Mouse (Mus musculus) adipose tissue, adult 10 weeks (tissue): ENCODE results near the gene Krt5. TPM values are rescaled to one million over a fixed set of nuclear protein-coding genes. Genes with fewer than 3 reads are reported as not detected.

ENCODE experiments used
- polyA plus RNA-seq: library from polyadenylated mRNA; stranded (reverse); fragments of 350-450 nt; fragmentation: Illumina TruSeq; extraction: RNeasy Lipid Tissue Mini Kit (QIAGEN cat#74804); gene quantifications from one replicate; pipeline ENCODE4 v1.2.3, GENCODE M21; 2014; ENCODE audit warnings: low read depth, low replicate concordance

Gene Krt5
- polyA plus RNA-seq: 39.6 TPM

DNA sequence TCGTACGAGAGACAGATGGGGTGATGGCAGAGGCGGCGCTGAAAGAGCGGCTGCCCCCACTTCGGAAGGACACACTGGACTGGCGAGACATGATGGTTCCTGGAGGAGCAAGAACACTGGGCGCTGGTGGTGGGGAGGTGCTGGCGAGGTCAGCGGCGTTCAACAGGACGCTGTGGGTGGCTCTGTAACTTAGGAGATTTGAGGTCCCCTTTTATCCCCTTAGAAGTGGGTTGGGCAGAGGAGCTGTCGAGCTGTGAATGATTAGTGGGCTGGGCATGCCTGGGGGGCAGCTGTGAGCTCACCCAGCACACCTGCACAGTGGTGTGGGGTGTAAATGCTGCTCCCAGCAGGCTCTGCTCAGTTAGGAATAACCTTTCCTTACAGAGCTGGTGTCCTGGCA lies at the start of gene Krt5:
Krt5 (minus strand) TSS at position 179 of the 400 bp plus-strand sequence.

DNA sequence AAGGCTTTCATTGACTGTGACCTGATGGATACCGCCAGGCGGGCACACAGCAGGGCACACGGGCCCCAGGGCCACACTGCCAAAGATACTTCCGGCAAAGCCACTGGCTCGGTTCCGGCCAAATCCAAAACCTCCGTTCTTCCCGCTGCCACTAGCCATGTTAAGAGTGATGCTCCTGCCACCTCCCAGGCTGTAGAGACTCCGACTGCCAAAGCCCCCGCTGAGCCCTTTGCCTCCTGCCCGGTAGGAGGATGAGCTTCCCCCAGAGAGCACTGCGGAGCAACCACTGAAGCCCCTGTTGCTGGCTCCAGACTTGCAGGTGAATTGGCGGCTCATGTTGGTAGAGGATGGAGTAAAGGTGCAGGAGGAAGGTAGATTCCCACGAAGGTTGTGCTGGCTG lies 30.0 kb upstream of the Krt5 start, which contains the start of gene Krt71:
Krt71 (minus strand) TSS at position 399 of the 400 bp plus-strand sequence.

DNA sequence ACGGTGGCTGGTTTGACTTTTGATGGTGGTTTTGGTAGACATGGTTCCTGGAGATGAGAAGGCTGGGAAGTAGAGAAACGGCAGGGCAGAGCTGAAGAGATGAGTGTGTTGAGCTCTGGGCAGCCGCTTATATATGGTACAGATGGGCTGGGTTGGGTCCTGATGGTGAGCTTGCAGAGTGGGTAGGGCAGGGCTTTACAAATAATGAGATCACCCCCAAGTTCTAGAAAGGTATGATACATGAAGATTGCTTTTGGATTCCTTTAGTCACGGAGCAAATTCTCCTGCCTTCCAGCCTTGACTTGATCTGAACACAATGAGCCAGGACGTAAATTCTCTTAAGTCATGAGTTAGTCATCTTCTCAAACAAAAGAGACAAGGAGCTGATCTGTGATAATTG lies 18.5 kb downstream of the Krt5 start, which contains the start of gene Krt6a:
Krt6a (minus strand) TSS at position 101 of the 400 bp plus-strand sequence.

DNA sequence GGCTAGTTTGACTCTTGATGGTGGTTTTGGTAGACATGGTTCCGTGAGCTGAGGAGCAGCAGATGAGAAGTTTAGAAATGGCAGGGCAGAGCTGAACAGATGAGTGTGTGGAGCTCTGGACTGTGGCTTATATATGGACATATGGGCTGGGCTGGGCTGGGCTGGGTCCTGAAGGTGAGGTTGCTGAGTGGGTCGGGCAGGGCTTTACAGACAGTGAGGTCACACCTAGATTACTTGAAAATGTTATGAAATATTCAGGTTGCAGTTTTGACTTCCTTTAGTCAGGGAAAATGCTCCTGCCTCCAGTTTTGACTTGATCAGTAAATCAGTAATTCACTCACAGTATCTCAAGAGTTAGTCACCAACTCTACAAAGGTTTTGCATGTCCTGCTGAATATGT lies 32.5 kb downstream of the Krt5 start, which contains the start of gene Krt6b:
Krt6b (minus strand) TSS at position 101 of the 400 bp plus-strand sequence.

Other genes with a start within 250 kb of the Krt5 start
- not detected for gene Krt81, start 249.1 kb downstream of the Krt5 start, polyA plus RNA-seq
- gene Krt86, start 239.4 kb downstream of the Krt5 start, polyA plus RNA-seq: not detected
- gene Krt83, start 221.4 kb downstream of the Krt5 start, polyA plus RNA-seq: not detected
- not detected for gene Gm49425, start 195.6 kb downstream of the Krt5 start, polyA plus RNA-seq
- not detected for gene Krt84, start 180.1 kb downstream of the Krt5 start, polyA plus RNA-seq
- gene Krt82, start 162.2 kb downstream of the Krt5 start, polyA plus RNA-seq: not detected
- not detected for gene Krt90, start 149.9 kb downstream of the Krt5 start, polyA plus RNA-seq
- not detected for gene Krt75, start 139.0 kb downstream of the Krt5 start, polyA plus RNA-seq
- not detected for gene Gm5414, start 84.7 kb downstream of the Krt5 start, polyA plus RNA-seq
- gene Gm5478, start 65.5 kb downstream of the Krt5 start, polyA plus RNA-seq: not detected
- not detected for gene Krt6b, start 32.6 kb downstream of the Krt5 start, polyA plus RNA-seq
- gene Krt6a, start 18.6 kb downstream of the Krt5 start, polyA plus RNA-seq: not detected
- gene Krt71, start 30.2 kb upstream of the Krt5 start, polyA plus RNA-seq: not detected
- gene Krt72, start 73.6 kb upstream of the Krt5 start, polyA plus RNA-seq: not detected
- not detected for gene Krt73, start 89.4 kb upstream of the Krt5 start, polyA plus RNA-seq
- gene Krt2, start 105.3 kb upstream of the Krt5 start, polyA plus RNA-seq: not detected
- gene Krt1, start 137.9 kb upstream of the Krt5 start, polyA plus RNA-seq: not detected
- not detected for gene Krt77, start 156.8 kb upstream of the Krt5 start, polyA plus RNA-seq
- gene Krt76, start 180.0 kb upstream of the Krt5 start, polyA plus RNA-seq: not detected
- gene Krt4, start 211.8 kb upstream of the Krt5 start, polyA plus RNA-seq: not detected
- gene Krt79, start 227.4 kb upstream of the Krt5 start, polyA plus RNA-seq: 1.6 TPM
- gene Krt78, start 241.4 kb upstream of the Krt5 start, polyA plus RNA-seq: 0.19 TPM